Mouse (Mus musculus) sigmoid colon, adult 10 weeks (tissue): Measurements from ENCODE around the gene Bpifb4. TPM values are rescaled to one million over a fixed set of nuclear protein-coding genes. Genes with fewer than 3 reads are reported as not detected.

Experiments
- polyA plus RNA-seq: library from polyadenylated mRNA; stranded (reverse); fragments of 350-450 nt; fragmentation: Illumina TruSeq; extraction: RNeasy Lipid Tissue Mini Kit (QIAGEN cat#74804); gene quantifications from one replicate; pipeline ENCODE4 v1.2.3, GENCODE M21; 2014; ENCODE audit warnings: low read depth, low replicate concordance

Gene Bpifb4
- not detected for polyA plus RNA-seq

DNA sequence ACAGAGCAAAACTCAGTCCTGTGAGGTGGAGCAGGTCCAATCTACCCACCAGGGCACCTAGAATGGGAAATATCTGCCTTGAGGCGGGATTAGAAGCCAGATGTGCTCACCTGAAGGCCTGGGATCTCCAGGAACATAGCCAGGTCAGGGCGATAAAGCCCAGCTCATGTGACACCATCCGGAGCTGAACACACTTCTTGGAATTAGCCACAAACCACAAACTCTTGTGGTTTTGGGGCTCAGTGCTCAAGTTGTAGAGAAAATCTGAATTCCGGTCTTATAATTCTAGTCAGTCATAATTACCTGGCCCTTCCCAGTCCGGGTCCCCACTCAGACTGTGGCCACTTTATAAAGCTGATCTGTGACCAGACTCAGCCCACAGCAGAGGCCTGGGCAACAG lies at the start of gene Bpifb4:
Gene Bpifb4, plus strand, starts transcription at position 370 of the 400 bp plus-strand sequence.

GRCm38 (mm10) chr2:153900088-153900487 lies 37.9 kb upstream of the Bpifb4 start, which contains the start of gene Bpifb6:
Gene Bpifb6 (plus strand): TSS chr2:153900388.

GRCm38 (mm10) chr2:153917930-153918329 lies 20.1 kb upstream of the Bpifb4 start, which contains the start of gene Bpifb3:
Gene Bpifb3 (plus strand): TSS chr2:153918230.

DNA sequence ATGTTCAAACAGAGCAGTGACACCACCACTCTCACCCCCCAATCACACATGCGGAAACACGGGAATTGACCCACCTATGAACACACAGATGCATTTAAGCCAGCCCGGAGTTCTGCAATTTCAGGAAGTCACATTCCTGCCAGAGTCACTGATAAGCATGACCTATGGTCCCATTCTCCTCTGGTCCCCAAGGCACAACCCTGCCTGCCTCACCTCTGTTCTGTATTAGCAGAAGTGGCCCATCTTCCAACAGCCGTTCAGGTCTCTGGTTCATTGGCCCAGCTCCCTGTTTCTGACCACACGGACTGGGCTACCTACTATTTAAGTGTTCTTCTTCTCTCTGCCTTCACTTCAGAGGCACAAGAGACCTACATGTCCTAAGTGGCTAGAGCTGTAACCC lies 36.6 kb downstream of the Bpifb4 start, which contains the start of gene Bpifa6:
Gene Bpifa6, plus strand, starts transcription at position 364 of the 400 bp plus-strand sequence.

DNA sequence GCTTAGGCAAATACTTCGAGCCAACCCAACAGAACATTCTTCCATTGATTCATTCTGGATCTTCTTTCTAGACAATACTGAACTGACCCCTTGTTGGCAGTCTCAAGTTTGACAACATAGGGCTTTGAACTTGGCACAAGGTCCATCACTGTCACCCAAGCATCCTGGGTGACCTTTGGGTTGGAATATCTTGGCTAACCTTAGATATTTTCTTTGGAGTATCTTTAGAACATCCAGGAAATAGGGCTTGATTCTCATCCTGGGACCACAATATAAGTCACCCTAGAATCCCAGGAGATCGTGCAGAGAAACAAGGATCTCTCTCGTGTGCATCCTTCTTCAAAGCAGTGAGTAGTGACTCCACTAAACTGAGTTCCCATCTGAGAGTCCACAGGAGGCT lies 70.0 kb downstream of the Bpifb4 start, which contains the start of gene Bpifa2:
Gene Bpifa2, plus strand, starts transcription at position 301 of the 400 bp plus-strand sequence.

Other genes with a start within 250 kb of the Bpifb4 start
- not detected for gene Dnmt3c, start 241.6 kb upstream of the Bpifb4 start, polyA plus RNA-seq
- 364 TPM for gene Mapre1, start 196.9 kb upstream of the Bpifb4 start, polyA plus RNA-seq
- not detected for gene Efcab8, start 158.3 kb upstream of the Bpifb4 start, polyA plus RNA-seq
- gene Sun5, start 67.1 kb upstream of the Bpifb4 start, polyA plus RNA-seq = not detected
- gene Bpifb2, start 63.2 kb upstream of the Bpifb4 start, polyA plus RNA-seq = not detected
- not detected for gene Bpifb6, start 37.8 kb upstream of the Bpifb4 start, polyA plus RNA-seq
- gene Bpifb3, start 20.0 kb upstream of the Bpifb4 start, polyA plus RNA-seq = not detected
- not detected for gene Bpifa6, start 36.7 kb downstream of the Bpifb4 start, polyA plus RNA-seq
- not detected for gene Bpifa2, start 70.1 kb downstream of the Bpifb4 start, polyA plus RNA-seq
- gene Bpifa3, start 192.1 kb downstream of the Bpifb4 start, polyA plus RNA-seq = not detected
- not detected for gene Bpifa1, start 204.7 kb downstream of the Bpifb4 start, polyA plus RNA-seq
- gene Bpifa5, start 224.4 kb downstream of the Bpifb4 start, polyA plus RNA-seq = not detected